ENCODE assay signal across 8 mouse cellular contexts in the genomic region with DNA sequence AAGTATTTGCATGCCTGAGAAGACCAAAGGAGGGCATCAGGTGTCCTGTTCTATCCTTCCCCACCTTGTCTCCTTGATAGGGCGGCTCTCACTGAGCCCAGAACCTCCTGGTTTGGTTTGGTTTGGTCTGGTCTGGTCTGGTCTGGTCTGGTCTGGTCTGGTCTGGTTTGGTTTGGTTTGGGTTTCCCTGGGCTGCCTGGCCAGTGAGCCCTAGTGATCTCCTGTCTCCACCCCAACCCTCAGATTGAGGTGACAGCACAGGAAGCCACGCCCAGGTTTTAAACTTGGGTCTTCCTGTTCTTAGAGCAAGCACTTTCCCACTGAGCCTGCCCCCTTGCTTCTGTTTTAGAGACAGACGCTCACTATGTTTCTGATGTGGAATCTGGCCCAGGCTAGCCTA.
DNase-seq lines count a peak whose midpoint lies in the region.

No protein-coding gene starts in this region.

- DNase-seq in B cell, adult 2 months: peak; percentile 53 to 54
- DNase-seq in ES-CJ7 (ENCODE audit: low read depth, low spot score): peak; percentile 82
- peak; percentile 11 to 35 for DNase-seq in kidney, adult 8-10 months
- DNase-seq in naive thymus-derived CD4-positive, alpha-beta T cell, adult 2 months (ENCODE audit: low read depth): peak; percentile 75
- no peak for DNase-seq in layer of hippocampus, postnatal 14 days (ENCODE audit: low spot score in 2 of 2)
- DNase-seq in layer of hippocampus, postnatal 10 days (ENCODE audit: low spot score in 2 of 2): no peak
- DNase-seq in embryo, embryonic 11 days: no peak
- DNase-seq in ovary, postnatal 10 days (ENCODE audit: low spot score): no peak

Comparison
In these comparisons a context has a peak if more than half of its experiments do, and no peak if none do; other contexts are left out.
1. DNase-seq: peak in B cell, adult 2 months (2 of 2), ES-CJ7 (single experiment), kidney, adult 8-10 months (2 of 2) and naive thymus-derived CD4-positive, alpha-beta T cell, adult 2 months (single experiment); none in layer of hippocampus, postnatal 14 days (0 of 2), layer of hippocampus, postnatal 10 days (0 of 2), embryo, embryonic 11 days (single experiment) and ovary, postnatal 10 days (single experiment).